In genomic region chr16:63500975-63501393, GRCm38 (mm10) we compare ENCODE assay signal across 21 mouse cellular contexts.
DNase-seq lines count a peak whose midpoint lies in the region; ATAC-seq and TF ChIP-seq lines count a peak whose summit lies in the region.
"Had no signal": no experiment of that assay in that cellular context is flagged by ENCODE, and none has a peak within 500 bp of the region (broad histone marks: within the 10 kb centered on the region; RNA-seq: fewer than 3 reads in every experiment).

No protein-coding gene starts in this region.

- H3K27me3 ChIP-seq in hindbrain, embryonic 10.5 days (ENCODE audit: insufficient read depth, poor library complexity, severe bottlenecking) = no peaks in the 10 kb centered on the region
- H3K27me3 ChIP-seq in hindbrain, postnatal 0 days (ENCODE audit: insufficient read depth, low read length) = no peaks in the 10 kb centered on the region
- no peaks in the 10 kb centered on the region for H3K27me3 ChIP-seq in neural tube, embryonic 15.5 days (replicated peaks)
- H3K27me3 ChIP-seq in forebrain, embryonic 15.5 days = no peaks in the 10 kb centered on the region
- H3K27me3 ChIP-seq: hindbrain, embryonic 13.5 days; kidney, embryonic 15.5 days; limb, embryonic 12.5 days; liver, embryonic 12.5 days had no signal

- no peaks in the 10 kb centered on the region for H3K9me3 ChIP-seq in hindbrain, embryonic 10.5 days
- H3K9me3 ChIP-seq in hindbrain, postnatal 0 days (ENCODE audit: low read length) = no peaks in the 10 kb centered on the region
- H3K9me3 ChIP-seq in neural tube, embryonic 15.5 days (replicated peaks) = no peaks in the 10 kb centered on the region
- H3K9me3 ChIP-seq in forebrain, embryonic 15.5 days = no peaks in the 10 kb centered on the region
- H3K9me3 ChIP-seq: heart, embryonic 10.5 days; hindbrain, embryonic 13.5 days; kidney, embryonic 15.5 days; limb, embryonic 12.5 days; liver, embryonic 12.5 days had no signal

- WGBS in hindbrain, embryonic 10.5 days = 46% methylated on average over 4 of the region's 4 CpGs
- 31% methylated on average over 4 of the region's 4 CpGs for WGBS in hindbrain, postnatal 0 days
- 15% methylated on average over 4 of the region's 4 CpGs for WGBS in neural tube, embryonic 15.5 days
- WGBS in forebrain, embryonic 15.5 days = 9% methylated on average over 4 of the region's 4 CpGs

- no peak overlapping the region for H3K4me3 ChIP-seq in hindbrain, embryonic 10.5 days
- H3K4me3 ChIP-seq in hindbrain, postnatal 0 days (ENCODE audit: low read length) = no peak overlapping the region
- no peak overlapping the region for H3K4me3 ChIP-seq in neural tube, embryonic 15.5 days (replicated peaks)
- H3K4me3 ChIP-seq in forebrain, embryonic 15.5 days = no peak overlapping the region
- H3K4me3 ChIP-seq: heart, embryonic 10.5 days; hindbrain, embryonic 13.5 days; kidney, embryonic 15.5 days; limb, embryonic 12.5 days; liver, embryonic 12.5 days had no signal

- peaks cover 13% of the 10 kb centered on the region for H3K4me1 ChIP-seq in hindbrain, embryonic 10.5 days (replicated peaks)
- peaks cover 4% of the 10 kb centered on the region; the same call in 1 of the 2 replicates for H3K4me1 ChIP-seq in hindbrain, postnatal 0 days (ENCODE audit: insufficient read depth, low read length)
- no peaks in the 10 kb centered on the region for H3K4me1 ChIP-seq in neural tube, embryonic 15.5 days
- peaks cover 12% of the 10 kb centered on the region for H3K4me1 ChIP-seq in forebrain, embryonic 15.5 days
- H3K4me1 ChIP-seq: heart, embryonic 10.5 days; hindbrain, embryonic 13.5 days; kidney, embryonic 15.5 days; limb, embryonic 12.5 days; liver, embryonic 12.5 days had no signal

- no peaks in the 10 kb centered on the region for H3K36me3 ChIP-seq in hindbrain, embryonic 10.5 days
- H3K36me3 ChIP-seq in hindbrain, postnatal 0 days (ENCODE audit: insufficient read depth, low read length) = no peaks in the 10 kb centered on the region
- no peaks in the 10 kb centered on the region for H3K36me3 ChIP-seq in neural tube, embryonic 15.5 days
- H3K36me3 ChIP-seq in forebrain, embryonic 15.5 days = no peaks in the 10 kb centered on the region
- H3K36me3 ChIP-seq: heart, embryonic 10.5 days; hindbrain, embryonic 13.5 days; kidney, embryonic 15.5 days; limb, embryonic 12.5 days; liver, embryonic 12.5 days had no signal

- ATAC-seq in hindbrain, postnatal 0 days = no peak
- no peak for ATAC-seq in neural tube, embryonic 15.5 days (ENCODE audit: low FRiP score)
- peak; percentile 80 for ATAC-seq in forebrain, embryonic 15.5 days (replicated peaks)
- ATAC-seq: intestine, embryonic 16.5 days; liver, embryonic 12.5 days had no signal

- peak; percentile 9 for DNase-seq in hindbrain, embryonic 10.5 days (ENCODE audit: low spot score)
- DNase-seq in hindbrain, postnatal 0 days (ENCODE audit: low spot score) = no peak
- DNase-seq in neural tube, embryonic 10.5 days (ENCODE audit: extremely low spot score, low spot score) = peak; percentile 29
- peak; percentile 39 for DNase-seq in retina, postnatal 1 day
- DNase-seq in spleen, postnatal 14 days (ENCODE audit: low spot score in 2 of 2) = no peak
- DNase-seq in thymus, adult 18-20 months = no peak
- DNase-seq: adrenal gland, postnatal 10 days; cerebellum, adult 11-12 months; cerebellum, postnatal 25 days; lung, adult 2 months; lung, postnatal 36 days; right cerebral cortex, postnatal 14 days; spleen, adult 18-20 months had no signal

- H3K4me2 ChIP-seq in hindbrain, postnatal 0 days (ENCODE audit: low read depth, low read length) = no peak overlapping the region
- no peak overlapping the region for H3K4me2 ChIP-seq in neural tube, embryonic 15.5 days
- no peak overlapping the region for H3K4me2 ChIP-seq in forebrain, embryonic 15.5 days (replicated peaks)
- H3K4me2 ChIP-seq: hindbrain, embryonic 13.5 days; kidney, embryonic 15.5 days; limb, embryonic 12.5 days; liver, embryonic 12.5 days had no signal

- TF ChIP-seq CTCF in hindbrain, postnatal 0 days (IDR thresholded peaks at IDR 0.05; ENCODE audit: low read depth) = no peak

- H3K9ac ChIP-seq in hindbrain, postnatal 0 days (replicated peaks; ENCODE audit: low read length) = no peak overlapping the region
- no peak overlapping the region for H3K9ac ChIP-seq in neural tube, embryonic 15.5 days (replicated peaks)
- no peak overlapping the region for H3K9ac ChIP-seq in forebrain, embryonic 15.5 days (replicated peaks)
- H3K9ac ChIP-seq: hindbrain, embryonic 13.5 days; kidney, embryonic 15.5 days; limb, embryonic 12.5 days; liver, embryonic 12.5 days had no signal

- peak overlapping the region; percentile 64 for H3K27ac ChIP-seq in hindbrain, embryonic 10.5 days
- no peak overlapping the region for H3K27ac ChIP-seq in hindbrain, postnatal 0 days
- no peak overlapping the region for H3K27ac ChIP-seq in neural tube, embryonic 15.5 days (replicated peaks)
- H3K27ac ChIP-seq in forebrain, embryonic 15.5 days (replicated peaks) = peak overlapping the region; percentile 11; the same call in 1 of the 2 replicates
- H3K27ac ChIP-seq: heart, embryonic 10.5 days; hindbrain, embryonic 13.5 days; kidney, embryonic 15.5 days; limb, embryonic 12.5 days; liver, embryonic 12.5 days had no signal

Comparison
In these comparisons a context has a peak if more than half of its experiments do, and no peak if none do; other contexts are left out.
1. DNase-seq: peak in hindbrain, embryonic 10.5 days (single experiment), neural tube, embryonic 10.5 days (single experiment) and retina, postnatal 1 day (single experiment); none in hindbrain, postnatal 0 days (single experiment), spleen, postnatal 14 days (0 of 2) and thymus, adult 18-20 months (0 of 2).
2. H3K27ac ChIP-seq: peak in hindbrain, embryonic 10.5 days (single experiment) and forebrain, embryonic 15.5 days (single experiment); none in hindbrain, postnatal 0 days (single experiment) and neural tube, embryonic 15.5 days (single experiment).